Mouse (Mus musculus): ENCODE data around the gene Wwp2. TPM values are rescaled to one million over a fixed set of nuclear protein-coding genes. Genes with fewer than 3 reads are reported as not detected.
"Not testable (repeated sequence)": the region's sequence is repeated elsewhere in the genome, so short reads cannot be mapped to it uniquely, and the experiment has no call there.

Wwp2 gene
- polyA plus RNA-seq, 1 experiment from 2014 or later: 51.4 TPM

DNA sequence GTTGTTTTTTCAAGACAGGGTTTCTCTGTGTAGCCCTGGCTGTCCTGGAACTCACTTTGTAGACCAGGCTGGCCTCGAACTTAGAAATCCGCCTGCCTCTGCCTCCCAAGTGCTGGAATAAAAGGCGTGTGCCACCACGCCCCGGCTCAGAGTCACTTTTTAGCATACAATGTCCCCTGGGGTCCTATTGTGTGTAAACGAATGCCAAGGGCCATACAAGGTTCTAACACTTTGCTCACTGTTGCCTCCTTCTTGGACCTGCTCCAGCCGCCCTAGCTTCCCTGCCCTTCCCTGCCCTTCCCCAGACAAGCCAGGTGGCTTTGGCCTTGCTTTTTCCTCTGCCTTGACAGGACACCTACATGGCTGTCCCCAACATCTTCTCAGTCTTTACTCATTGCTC, 40.6 kb downstream of the Wwp2 start:
- H3K4me3 ChIP-seq (ENCODE audit: inconsistent target); H3K36me3 ChIP-seq (ENCODE audit: inconsistent target); H3K79me2 ChIP-seq (ENCODE audit: inconsistent target); H3K27ac ChIP-seq: not testable (repeated sequence)
- 95% methylated on average over 7 of the region's 7 CpGs for WGBS (ENCODE audit: missing documents)

DNA sequence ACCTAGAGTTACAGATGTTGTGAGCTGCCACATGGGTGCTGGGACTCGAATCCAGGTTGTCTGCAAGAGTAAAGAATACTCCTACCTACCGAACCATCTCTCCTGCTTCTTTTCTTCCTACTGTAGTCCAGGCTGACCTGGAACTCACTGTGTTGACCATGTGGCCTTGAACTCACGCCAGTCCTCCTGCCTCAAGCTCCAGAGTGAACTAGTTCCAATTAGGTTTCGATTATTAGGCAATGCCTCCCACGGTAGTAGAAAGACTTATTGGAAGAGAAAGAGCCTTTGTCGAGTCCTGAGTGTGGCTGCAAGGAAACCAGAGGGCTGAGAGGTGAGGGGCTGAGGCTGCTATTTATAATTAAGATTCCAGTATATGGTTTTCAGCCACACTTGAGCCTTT, 42.6 kb downstream of the Wwp2 start:
- WGBS (ENCODE audit: missing documents): 86% methylated on average over 6 of the region's 6 CpGs
- peaks cover 9% of the 10 kb centered on the region; the same call in 1 of the 2 replicates for H3K36me3 ChIP-seq (ENCODE audit: inconsistent target)
- H3K79me2 ChIP-seq (ENCODE audit: inconsistent target): no peaks in the 10 kb centered on the region; the same call in 1 of the 2 replicates
- H3K27ac ChIP-seq: peak overlapping the region; percentile 13; the same call in 1 of the 2 replicates
- no peak overlapping the region for H3K4me3 ChIP-seq (ENCODE audit: inconsistent target)

DNA sequence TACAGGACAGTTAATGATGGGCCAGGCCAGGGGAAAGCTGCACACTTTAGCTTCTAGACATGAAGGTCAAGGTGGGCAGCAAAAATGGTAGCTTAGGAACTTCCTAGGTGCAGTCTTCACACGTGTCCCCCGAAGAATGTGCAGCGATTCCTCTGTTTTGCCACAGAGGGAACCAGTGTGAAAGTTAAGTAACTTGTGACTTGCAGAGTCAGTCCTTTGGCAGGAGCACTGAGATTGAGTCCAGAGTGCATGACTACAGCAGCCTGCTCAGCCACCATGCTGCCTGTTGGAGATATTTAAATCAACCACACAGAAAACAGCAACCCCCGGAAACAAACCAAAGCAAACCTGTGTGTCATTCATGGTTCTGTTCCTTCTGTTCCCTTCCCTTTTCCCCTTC, 44.3 kb downstream of the Wwp2 start:
- no peaks in the 10 kb centered on the region; the same call in 1 of the 2 replicates for H3K79me2 ChIP-seq (ENCODE audit: inconsistent target)
- no peak overlapping the region for H3K27ac ChIP-seq
- H3K36me3 ChIP-seq (ENCODE audit: inconsistent target): peaks cover 21% of the 10 kb centered on the region; the same call in 1 of the 2 replicates
- 65% methylated on average over 4 of the region's 4 CpGs for WGBS (ENCODE audit: missing documents)
- H3K4me3 ChIP-seq (ENCODE audit: inconsistent target): no peak overlapping the region

DNA sequence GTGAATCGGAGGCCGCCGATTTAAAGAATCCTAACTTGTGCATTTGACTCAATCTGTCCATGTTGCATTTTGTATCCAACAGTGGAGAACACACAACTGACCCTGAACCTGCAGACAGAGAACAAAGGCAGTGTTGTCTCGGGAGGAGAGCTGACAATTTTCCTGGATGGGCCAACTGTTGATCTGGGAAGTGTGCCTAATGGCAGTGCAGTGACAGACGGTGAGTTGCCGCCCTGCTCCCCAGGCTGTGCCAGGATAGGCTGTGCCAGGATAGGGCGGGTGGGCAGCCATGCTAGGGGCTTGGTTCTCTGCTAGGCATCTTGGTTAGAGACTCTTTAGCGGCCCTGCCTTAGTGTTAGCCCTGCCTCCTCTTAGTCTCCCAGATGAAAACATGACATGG, 47.1 kb downstream of the Wwp2 start:
- 95% methylated on average over 7 of the region's 8 CpGs for WGBS (ENCODE audit: missing documents)
- no peak overlapping the region for H3K4me3 ChIP-seq (ENCODE audit: inconsistent target)
- H3K36me3 ChIP-seq (ENCODE audit: inconsistent target): peaks cover 26% of the 10 kb centered on the region; the same call in 1 of the 2 replicates
- H3K79me2 ChIP-seq (ENCODE audit: inconsistent target): no peaks in the 10 kb centered on the region; the same call in 1 of the 2 replicates
- no peak overlapping the region for H3K27ac ChIP-seq

DNA sequence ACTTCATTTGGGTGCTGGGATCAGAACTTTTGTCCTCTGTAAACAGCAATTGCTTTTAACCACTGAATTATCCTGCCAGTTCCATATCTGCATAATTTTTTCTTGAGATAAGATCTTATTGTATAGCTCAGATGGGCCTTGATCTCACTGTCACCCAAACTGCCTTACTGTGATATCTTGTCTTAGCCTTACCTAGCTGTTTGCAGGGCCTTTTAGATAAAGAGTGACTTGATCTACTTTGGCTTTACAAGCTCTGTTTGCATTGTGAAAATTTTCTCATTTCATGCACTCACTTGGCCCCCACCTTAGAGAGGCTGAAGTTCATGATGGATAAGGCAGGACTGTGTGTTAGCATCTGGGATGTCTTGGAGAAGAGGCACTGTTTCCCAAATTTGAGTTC, 48.8 kb downstream of the Wwp2 start:
- H3K36me3 ChIP-seq (ENCODE audit: inconsistent target): peaks cover 26% of the 10 kb centered on the region; the same call in 1 of the 2 replicates
- no peak overlapping the region for H3K4me3 ChIP-seq (ENCODE audit: inconsistent target)
- no peak overlapping the region for H3K27ac ChIP-seq

DNA sequence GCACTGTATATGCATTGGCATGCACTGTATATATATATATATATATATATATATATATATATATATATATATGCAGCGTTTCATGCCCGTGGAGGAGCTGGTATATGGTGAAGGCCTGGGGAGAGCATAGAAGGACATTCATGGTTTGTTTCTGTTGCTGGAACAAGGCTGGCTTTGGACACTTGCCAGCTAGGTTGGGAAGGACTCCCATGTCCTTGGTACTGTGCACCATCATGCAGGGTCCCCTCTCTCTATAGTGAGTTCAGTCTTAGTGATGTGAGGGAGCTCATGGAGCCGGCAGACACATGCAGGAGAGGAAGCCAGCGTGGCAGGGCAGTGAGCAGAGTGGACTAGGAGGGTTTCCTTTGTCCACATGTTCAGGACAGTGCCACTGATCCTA, 52.4 kb downstream of the Wwp2 start:
- peaks cover 19% of the 10 kb centered on the region; the same call in 1 of the 2 replicates for H3K36me3 ChIP-seq (ENCODE audit: inconsistent target)
- no peak overlapping the region for H3K4me3 ChIP-seq (ENCODE audit: inconsistent target)
- H3K27ac ChIP-seq: no peak overlapping the region
- peaks cover 8% of the 10 kb centered on the region; the same call in 1 of the 2 replicates for H3K79me2 ChIP-seq (ENCODE audit: inconsistent target)
- 67% methylated on average over 2 of the region's 4 CpGs for whole genome bisulfite sequencing (ENCODE audit: missing documents)

More for the DNA sequence above, 48.8 kb downstream of the Wwp2 start:
- no peaks in the 10 kb centered on the region for H3K79me2 ChIP-seq (ENCODE audit: inconsistent target)

DNA sequence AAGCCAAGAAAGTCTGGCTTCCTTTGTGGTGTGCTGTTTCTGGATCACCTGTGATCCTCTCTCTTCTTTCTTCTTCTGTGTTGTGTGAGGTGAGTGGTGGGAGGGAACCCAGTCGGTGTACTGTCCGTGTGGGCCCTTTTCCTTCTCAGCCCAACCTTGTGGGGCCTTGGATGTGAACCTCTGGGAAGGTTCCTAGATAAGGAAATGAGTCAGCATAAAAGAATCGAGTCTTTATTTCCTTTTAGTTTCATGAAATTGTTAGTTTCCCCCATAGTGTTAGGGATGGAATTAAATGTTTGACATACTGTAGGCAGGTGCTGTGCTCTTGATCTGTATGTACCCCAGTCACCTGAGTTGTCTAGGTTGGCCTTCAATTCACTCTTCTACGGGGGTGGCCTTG, 52.9 kb downstream of the Wwp2 start:
- Histone ChIP-seq H3K4me3 (ENCODE audit: inconsistent target) (no peak overlapping the region), H3K36me3 (ENCODE audit: inconsistent target) (peaks cover 15% of the 10 kb centered on the region; the same call in 1 of the 2 replicates), H3K79me2 (ENCODE audit: inconsistent target) (peaks cover 12% of the 10 kb centered on the region; the same call in 1 of the 2 replicates), H3K27ac (0 out of 2 replicates have a peak overlapping the region, but pooled peaks have one; percentile 1)
- WGBS (ENCODE audit: missing documents): 22% methylated on average over 4 of the region's 4 CpGs

- Histone ChIP-seq H3K4me3 (ENCODE audit: inconsistent target) (no peak overlapping the region), H3K36me3 (ENCODE audit: inconsistent target) (peaks cover 10% of the 10 kb centered on the region; the same call in 1 of the 2 replicates), H3K27ac (no peak overlapping the region), H3K79me2 (ENCODE audit: inconsistent target) (peaks cover 12% of the 10 kb centered on the region; the same call in 1 of the 2 replicates)
- WGBS (ENCODE audit: missing documents): 44% methylated on average over 4 of the region's 5 CpGs
These were observed 53.8 kb downstream of the Wwp2 start for GRCm38 (mm10) chr8:107489921-107490320.

GRCm38 (mm10) chr8:107490649-107491048, 54.5 kb downstream of the Wwp2 start:
- Histone ChIP-seq H3K36me3 (ENCODE audit: inconsistent target) (peaks cover 3% of the 10 kb centered on the region; the same call in 1 of the 2 replicates), H3K27ac (no peak overlapping the region), H3K79me2 (ENCODE audit: inconsistent target) (peaks cover 12% of the 10 kb centered on the region; the same call in 1 of the 2 replicates), H3K4me3 (ENCODE audit: inconsistent target) (no peak overlapping the region)
- 87% methylated on average over 2 of the region's 2 CpGs for WGBS (ENCODE audit: missing documents)

GRCm38 (mm10) chr8:107491212-107491611, 55.0 kb downstream of the Wwp2 start:
- 98% methylated on average over 4 of the region's 4 CpGs for WGBS (ENCODE audit: missing documents)
- Histone ChIP-seq H3K4me3 (ENCODE audit: inconsistent target) (no peak overlapping the region), H3K27ac (no peak overlapping the region), H3K79me2 (ENCODE audit: inconsistent target) (peaks cover 12% of the 10 kb centered on the region; the same call in 1 of the 2 replicates), H3K36me3 (ENCODE audit: inconsistent target) (no peaks in the 10 kb centered on the region)

DNA sequence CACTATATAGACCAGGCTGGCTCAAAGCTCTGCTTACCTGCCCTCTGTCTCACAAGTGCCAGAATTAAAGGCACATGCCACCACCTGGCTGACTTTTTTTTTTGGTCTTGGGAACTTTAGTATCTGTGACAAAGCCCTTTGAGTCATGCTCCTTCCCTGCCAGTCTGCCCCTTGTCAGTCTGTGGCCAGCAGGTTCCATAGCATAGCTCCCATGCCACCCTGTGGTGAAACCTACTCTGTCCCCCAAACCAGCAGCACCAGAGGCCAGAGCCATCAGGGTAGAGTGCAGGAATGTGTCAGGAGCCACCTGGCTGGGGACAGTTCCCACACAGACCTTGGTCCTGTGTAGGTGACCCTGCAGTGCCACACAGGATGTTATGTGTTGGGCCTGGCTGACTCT, 55.7 kb downstream of the Wwp2 start:
- Histone ChIP-seq H3K27ac (no peak overlapping the region), H3K4me3 (ENCODE audit: inconsistent target) (no peak overlapping the region), H3K79me2 (ENCODE audit: inconsistent target) (peaks cover 12% of the 10 kb centered on the region; the same call in 1 of the 2 replicates), H3K36me3 (ENCODE audit: inconsistent target) (no peaks in the 10 kb centered on the region)

- peaks cover 12% of the 10 kb centered on the region; the same call in 1 of the 2 replicates for H3K79me2 ChIP-seq (ENCODE audit: inconsistent target)
- no peaks in the 10 kb centered on the region for H3K36me3 ChIP-seq (ENCODE audit: inconsistent target)
- no peak overlapping the region for H3K4me3 ChIP-seq (ENCODE audit: inconsistent target)
- H3K27ac ChIP-seq: no peak overlapping the region
- WGBS (ENCODE audit: missing documents): 94% methylated on average over 5 of the region's 5 CpGs
These were observed 56.6 kb downstream of the Wwp2 start for GRCm38 (mm10) chr8:107492802-107493201.

DNA sequence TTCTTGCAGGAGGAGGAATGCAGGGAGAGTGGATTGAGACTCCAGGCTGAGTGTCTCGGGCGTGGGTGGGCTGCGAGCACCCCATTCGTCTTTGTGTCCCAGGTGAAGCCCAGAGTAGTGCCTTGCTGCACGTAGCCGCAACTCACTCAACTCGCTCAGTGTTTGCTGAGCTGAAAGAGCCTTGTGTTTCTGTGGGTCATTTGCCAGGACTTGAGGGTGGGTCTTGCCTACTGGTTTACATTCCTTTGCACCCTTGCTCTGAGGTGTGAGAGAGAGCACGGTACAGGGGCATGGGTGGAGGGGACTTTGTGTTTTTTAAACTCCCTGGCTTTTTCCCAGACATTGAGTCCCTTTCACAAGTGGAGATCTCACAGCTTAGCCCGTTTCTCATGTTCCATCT, 59.3 kb downstream of the Wwp2 start:
- Histone ChIP-seq H3K36me3 (ENCODE audit: inconsistent target) (no peaks in the 10 kb centered on the region), H3K79me2 (ENCODE audit: inconsistent target) (peaks cover 24% of the 10 kb centered on the region), H3K4me3 (ENCODE audit: inconsistent target) (no peak overlapping the region), H3K27ac (no peak overlapping the region)
- WGBS (ENCODE audit: missing documents): 93% methylated on average over 9 of the region's 9 CpGs

- no peaks in the 10 kb centered on the region for H3K36me3 ChIP-seq (ENCODE audit: inconsistent target)
- peak overlapping the region; percentile 79; the same call in 1 of the 2 replicates for H3K27ac ChIP-seq
- peaks cover 28% of the 10 kb centered on the region for H3K79me2 ChIP-seq (ENCODE audit: inconsistent target)
- no peak overlapping the region for H3K4me3 ChIP-seq (ENCODE audit: inconsistent target)
- 88% methylated on average over 6 of the region's 6 CpGs for WGBS (ENCODE audit: missing documents)
These were observed 61.5 kb downstream of the Wwp2 start for GRCm38 (mm10) chr8:107497708-107498107.

DNA sequence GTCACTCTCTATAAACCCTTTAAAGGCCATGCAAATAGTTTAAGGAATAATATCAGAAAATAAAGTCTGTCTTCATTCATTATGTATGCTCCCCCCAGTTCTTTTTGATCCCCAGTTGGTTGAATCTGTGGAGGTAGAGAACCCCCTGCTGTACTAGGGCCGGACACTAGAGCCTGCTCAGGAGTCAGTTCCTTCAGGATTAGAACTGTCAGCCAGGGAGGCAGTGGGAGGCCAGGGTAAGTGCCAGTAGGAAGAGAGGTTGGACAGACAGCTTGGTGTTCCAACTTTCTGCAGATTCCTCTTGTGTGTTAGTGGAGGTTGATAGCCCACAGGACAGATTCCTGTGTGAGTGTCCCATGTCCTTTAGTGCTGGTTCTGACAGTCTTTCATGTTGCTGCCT, 62.2 kb downstream of the Wwp2 start:
- 71% methylated on average over 1 of the region's 1 CpGs for WGBS (ENCODE audit: missing documents)
- Histone ChIP-seq H3K27ac (peak overlapping the region; percentile 79), H3K4me3 (ENCODE audit: inconsistent target) (no peak overlapping the region)

GRCm38 (mm10) chr8:107498806-107499205, 62.6 kb downstream of the Wwp2 start:
- no peak overlapping the region for H3K4me3 ChIP-seq (ENCODE audit: inconsistent target)
- 33% methylated on average over 8 of the region's 8 CpGs for WGBS (ENCODE audit: missing documents)
- no peaks in the 10 kb centered on the region for H3K36me3 ChIP-seq (ENCODE audit: inconsistent target)
- peak overlapping the region; percentile 79 for H3K27ac ChIP-seq
- peaks cover 21% of the 10 kb centered on the region for H3K79me2 ChIP-seq (ENCODE audit: inconsistent target)

More for the DNA sequence above, 62.2 kb downstream of the Wwp2 start:
- H3K36me3 ChIP-seq (ENCODE audit: inconsistent target): no peaks in the 10 kb centered on the region
- H3K79me2 ChIP-seq (ENCODE audit: inconsistent target): peaks cover 25% of the 10 kb centered on the region
